Mouse (Mus musculus) CH12.LX (cell line): ENCODE data around the gene C3. TPM values are rescaled to one million over a fixed set of nuclear protein-coding genes. Genes with fewer than 3 reads are reported as not detected.

ENCODE experiments used
- DNase-seq: peaks from one replicate; pipeline ENCODE4 v3.0.0-alpha.2; 2013; ENCODE audit errors: extremely low read depth
- H3K27ac ChIP-seq: 2 replicates; pipeline ENCODE4 v1.5.1; 2012; ENCODE audit warnings: low read depth, mild to moderate bottlenecking, control low read depth, moderate library complexity; ENCODE audit not compliant: insufficient read depth
- H3K27me3 ChIP-seq: replicated peaks from 2 replicates; pipeline ENCODE3; 2012; ENCODE audit warnings: inconsistent platforms
- H3K36me3 ChIP-seq, 2 experiments: replicated peaks in 1 of 2; 2 replicates each; pipeline versions ENCODE3 to v1.6.1; 2012; ENCODE audit warnings: inconsistent platforms in 1 of 2, low read length in 1 of 2, mild to moderate bottlenecking in 1 of 2, mixed read lengths in 1 of 2, moderate library complexity in 1 of 2; ENCODE audit not compliant: control insufficient read depth in 1 of 2, insufficient read depth in 1 of 2
- H3K4me1 ChIP-seq, 2 experiments: 2 replicates each; pipeline ENCODE4 v1.6.1; 2012; ENCODE audit warnings: inconsistent platforms in 1 of 2, moderate library complexity in 1 of 2; ENCODE audit not compliant: insufficient read depth in 2 of 2, control insufficient read depth in 1 of 2
- H3K4me2 ChIP-seq: 2 replicates; pipeline ENCODE4 v1.6.1; 2012; ENCODE audit warnings: low read depth, mild to moderate bottlenecking, control low read depth; ENCODE audit not compliant: poor library complexity, insufficient read depth, severe bottlenecking
- H3K4me3 ChIP-seq, 3 experiments: fragments of 150-350 bp in 1 of 3; sonication (generic) in 1 of 3; replicated peaks in 1 of 3; 2 replicates each; pipeline versions ENCODE3 to v1.5.1; 2011 to 2012; ENCODE audit warnings: low read depth in 2 of 3, low read length in 2 of 3, mild to moderate bottlenecking in 2 of 3, moderate library complexity in 2 of 3, control low read depth in 1 of 3, improper control_type of control experiment in 1 of 3, inconsistent platforms in 1 of 3, mixed read lengths in 1 of 3; ENCODE audit not compliant: poor library complexity in 1 of 3
- H3K79me2 ChIP-seq: replicated peaks from 2 replicates; pipeline ENCODE4 v1.6.1; 2012; ENCODE audit warnings: mild to moderate bottlenecking, moderate library complexity; ENCODE audit not compliant: control insufficient read depth, poor library complexity, insufficient read depth, severe bottlenecking; ENCODE audit errors: extremely low read depth
- H3K9ac ChIP-seq: 2 replicates; pipeline ENCODE4 v1.6.1; 2012; ENCODE audit warnings: low read depth, mild to moderate bottlenecking, control low read depth, moderate library complexity; ENCODE audit not compliant: insufficient read depth
- H3K9me3 ChIP-seq: replicated peaks from 2 replicates; pipeline ENCODE3; 2012; ENCODE audit warnings: low read length, inconsistent platforms, mixed read lengths
- E2F4 ChIP-seq: IDR thresholded peaks from 2 replicates; pipeline ENCODE4 v1.6.1; 2011; ENCODE audit warnings: low read depth, low read length, improper control_type of control experiment; ENCODE audit not compliant: insufficient replicate concordance
- ELF1 ChIP-seq: IDR thresholded peaks from 2 replicates; pipeline ENCODE4 v1.6.1; 2014; ENCODE audit warnings: low read depth, mild to moderate bottlenecking, inconsistent platforms, low read length, improper control_type of control experiment
- HCFC1 ChIP-seq: IDR thresholded peaks from 2 replicates; pipeline ENCODE4 v1.6.1; 2012; ENCODE audit warnings: low read depth, mild to moderate bottlenecking, inconsistent platforms, low read length, improper control_type of control experiment
- MAFK ChIP-seq: IDR thresholded peaks from 2 replicates; pipeline ENCODE4 v1.6.1; 2011; ENCODE audit warnings: low read length, improper control_type of control experiment; ENCODE audit not compliant: insufficient replicate concordance
- MAZ ChIP-seq: IDR thresholded peaks from 2 replicates; pipeline ENCODE4 v1.6.1; 2012; ENCODE audit warnings: low read depth, mild to moderate bottlenecking, inconsistent platforms, low read length, improper control_type of control experiment, moderate library complexity
- NELFE ChIP-seq: IDR thresholded peaks from 2 replicates; pipeline ENCODE4 v1.6.1; 2011; ENCODE audit warnings: low read depth, low read length, improper control_type of control experiment
- POLR2A ChIP-seq: IDR thresholded peaks from 2 replicates; pipeline ENCODE4 v1.6.1; 2011; ENCODE audit warnings: low read depth, mild to moderate bottlenecking, improper control_type of control experiment, low read length
- RAD21 ChIP-seq: IDR thresholded peaks from 2 replicates; pipeline ENCODE4 v1.6.1; 2011; ENCODE audit warnings: low read depth, mild to moderate bottlenecking, low read length, improper control_type of control experiment, moderate library complexity
- RCOR1 ChIP-seq: conservative IDR thresholded peaks from 2 replicates; pipeline ENCODE4 v1.6.1; 2012; ENCODE audit warnings: low read depth, mild to moderate bottlenecking, inconsistent platforms, low read length, improper control_type of control experiment
- TBP ChIP-seq: conservative IDR thresholded peaks from 2 replicates; pipeline ENCODE4 v1.6.1; 2011; ENCODE audit warnings: low read depth, low read length, improper control_type of control experiment
- ZKSCAN1 ChIP-seq: IDR thresholded peaks from 2 replicates; pipeline ENCODE4 v1.6.1; 2012; ENCODE audit warnings: low read depth, inconsistent platforms, low read length, improper control_type of control experiment, borderline replicate concordance
- ZMIZ1 ChIP-seq: IDR thresholded peaks from 2 replicates; pipeline ENCODE4 v1.6.1; 2012; ENCODE audit warnings: low read depth, mild to moderate bottlenecking, inconsistent platforms, low read length, improper control_type of control experiment
- dilution Hi-C: fragments of 300-500 bp; cut with MboI; formaldehyde crosslinking; loops from 2 replicates; pipeline ENCODE4 v1.14.3; 2020; ENCODE audit warnings: low sequenced_read_pairs; ENCODE audit not compliant: extremely low pct_unique_long_range_greater_than_20kb, extremely low pct_ligation_motif_present
- in situ Hi-C: fragments of 300-500 bp; cut with MboI; formaldehyde crosslinking; loops from 3 replicates; pipeline ENCODE4 v1.14.3; 2019; ENCODE audit warnings: low sequenced_read_pairs, low pct_ligation_motif_present, low pct_unique_long_range_greater_than_20kb, mixed read lengths
- polyA plus RNA-seq: library from polyadenylated mRNA; unstranded; fragments of >175 nt; gene quantifications from 2 replicates; pipeline ENCODE4 v1.2.1, GENCODE M21; 2012; ENCODE audit warnings: low read depth; ENCODE audit not compliant: insufficient read length
- total RNA-seq, 2 experiments: library from RNA; depleted of rRNA; stranded (reverse); fragments of 300-350 nt in 1 of 2; fragments of >200 nt in 1 of 2; gene quantifications; 2 replicates each; pipeline ENCODE4 v1.2.3; 2012 to 2014

Gene C3
- total and polyA plus RNA-seq, 3 experiments: 1.2 to 5.4 (median 3.9) TPM

DNA sequence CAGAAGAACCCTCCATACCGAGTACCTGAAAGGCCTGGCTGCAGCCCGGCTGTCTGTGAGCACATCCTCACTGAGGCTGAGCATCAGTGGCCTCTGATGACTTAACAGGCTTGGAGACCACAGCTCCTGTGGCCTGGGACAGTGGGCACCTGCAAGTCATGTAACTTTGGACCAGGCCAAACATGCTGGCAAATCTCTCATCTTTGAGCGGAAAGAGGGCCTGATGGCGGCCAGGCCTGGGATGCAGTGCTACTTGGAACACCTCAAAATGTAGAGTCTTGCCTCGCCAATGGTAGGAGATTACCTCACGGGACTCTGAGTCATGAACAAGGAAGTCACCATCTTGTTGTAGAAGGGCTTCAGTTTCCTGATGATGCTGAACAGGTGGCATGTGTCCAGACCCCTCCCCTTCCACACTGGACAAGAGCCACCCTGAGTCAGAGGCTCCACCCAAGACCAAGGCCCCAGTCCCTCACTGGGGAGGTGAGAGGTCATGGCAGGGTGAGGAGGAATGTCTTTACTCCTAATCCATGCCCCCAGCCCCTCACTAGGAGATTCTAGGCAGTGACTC lies 39.7 kb upstream of the C3 start:
- H3K9ac ChIP-seq: no peak overlapping the region
- DNase-seq: no peak
- dilution Hi-C loops: no loop called here
- no peak for TF ChIP-seq MAZ
- TF ChIP-seq MAFK: no peak
- TF ChIP-seq RAD21: no peak
- no peak for TF ChIP-seq NELFE
- no peak for TF ChIP-seq RCOR1
- no peak for TF ChIP-seq E2F4
- TF ChIP-seq ZKSCAN1: no peak
- TF ChIP-seq HCFC1: no peak
- no peak for TF ChIP-seq TBP
- TF ChIP-seq, all 38 proteins: peak for 0
- H3K27ac ChIP-seq: no peak overlapping the region
- no peak overlapping the region for H3K4me2 ChIP-seq
- H3K27me3 ChIP-seq: no peaks in the 10 kb centered on the region
- no peaks in the 10 kb centered on the region for H3K79me2 ChIP-seq
- no peak overlapping the region for H3K4me3 ChIP-seq
- H3K4me1 ChIP-seq: peaks cover 0 to 10% of the 10 kb centered on the region in 2 experiments; a peak in 2 of 4 replicates
- peaks cover 4 to 28% of the 10 kb centered on the region in 2 experiments for H3K36me3 ChIP-seq
- in situ Hi-C loops: no loop called here
- H3K9me3 ChIP-seq: no peaks in the 10 kb centered on the region

DNA sequence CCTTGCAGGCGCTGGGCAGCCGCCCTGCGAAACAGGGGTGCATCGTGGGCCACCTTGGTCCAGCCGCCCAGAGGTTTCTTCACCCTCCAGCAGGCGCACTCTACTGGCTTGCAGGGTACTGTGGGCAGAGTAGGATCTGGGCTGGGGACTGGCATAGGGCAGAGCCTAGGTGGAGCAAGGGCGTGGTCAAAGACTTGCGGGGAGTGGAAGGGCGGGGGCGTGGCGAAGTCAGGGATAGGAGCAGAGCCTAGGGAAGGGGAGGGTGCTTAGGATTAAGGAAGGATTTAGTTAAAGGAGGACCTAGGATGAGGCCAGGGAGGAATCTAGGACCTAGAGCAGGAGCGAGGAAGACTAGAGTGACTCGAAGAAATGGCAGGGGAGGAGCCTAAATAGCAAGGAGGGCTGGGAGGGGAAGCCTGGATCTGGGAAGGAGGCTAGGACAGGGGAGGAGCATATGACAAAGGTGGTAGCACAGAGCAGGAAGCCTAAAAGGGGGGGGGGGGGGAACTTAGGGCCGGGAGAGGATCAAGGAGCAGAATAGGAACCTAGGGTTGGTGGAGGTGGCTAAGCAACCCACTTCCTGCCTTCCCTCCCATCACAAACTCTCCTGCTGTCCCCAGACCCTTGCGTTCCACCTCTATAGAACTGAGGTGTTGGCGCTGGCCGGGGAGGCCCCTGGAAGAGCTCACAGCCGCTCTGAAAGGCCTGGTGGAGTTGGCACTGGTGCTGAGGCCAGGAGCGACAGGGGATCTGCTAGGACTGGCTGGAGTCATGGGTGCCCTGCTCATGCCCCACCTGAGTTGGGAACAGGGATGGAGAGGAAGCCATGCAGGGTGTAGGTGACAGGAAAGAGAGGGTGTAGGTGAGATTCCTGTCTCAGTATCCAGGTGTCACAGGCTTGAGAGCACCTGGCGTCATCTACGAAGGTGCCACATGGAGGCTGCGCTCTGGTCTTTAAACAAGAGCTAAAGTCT lies 37.3 kb upstream of the C3 start:
- H3K4me3 ChIP-seq: no peak overlapping the region
- no peaks in the 10 kb centered on the region for H3K27me3 ChIP-seq
- H3K27ac ChIP-seq: no peak overlapping the region
- in situ Hi-C loops: no loop called here
- no peak overlapping the region for H3K4me2 ChIP-seq
- H3K36me3 ChIP-seq: peaks cover 17 to 52% of the 10 kb centered on the region in 2 experiments
- no peak overlapping the region for H3K9ac ChIP-seq
- dilution Hi-C loops: no loop called here
- H3K9me3 ChIP-seq: no peaks in the 10 kb centered on the region
- TF ChIP-seq ZMIZ1: no peak
- no peak for TF ChIP-seq ELF1
- no peak for TF ChIP-seq NELFE
- TF ChIP-seq POLR2A: no peak
- H3K4me1 ChIP-seq: peaks cover 0 to 10% of the 10 kb centered on the region in 2 experiments; a peak in 2 of 4 replicates
- H3K79me2 ChIP-seq: no peaks in the 10 kb centered on the region
- DNase-seq: no peak
